Mouse (Mus musculus): Measurements from ENCODE around the gene Tbc1d12. TPM values are rescaled to one million over a fixed set of nuclear protein-coding genes. Genes with fewer than 3 reads are reported as not detected.

Gene Tbc1d12
- polyA plus RNA-seq, 1 experiment from 2014 or later, result 1.2 TPM

Other genes starting within 250 kb of the Tbc1d12 start
- 3.1 and 3.2 TPM in 2 replicates for gene Noc3l, start 17.3 kb upstream of the Tbc1d12 start, polyA plus RNA-seq (2015; fragmentation: Nextera tagmentation; extraction: Ambion mirVana)
- 16.1 and 18.2 TPM in 2 replicates for gene Hells, start 94.3 kb downstream of the Tbc1d12 start, polyA plus RNA-seq (2015; fragmentation: Nextera tagmentation; extraction: Ambion mirVana)
- not detected in 2 replicates for gene Cyp2c55, start 170.4 kb downstream of the Tbc1d12 start, polyA plus RNA-seq (2015; fragmentation: Nextera tagmentation; extraction: Ambion mirVana)
- gene Cyp2c65, start 224.4 kb downstream of the Tbc1d12 start, polyA plus RNA-seq (2015; fragmentation: Nextera tagmentation; extraction: Ambion mirVana), result not detected in 2 replicates